Mouse (Mus musculus) brown adipose tissue, adult 24 weeks (tissue): ENCODE results near the gene Olfr656. TPM values are rescaled to one million over a fixed set of nuclear protein-coding genes. Genes with fewer than 3 reads are reported as not detected.

Source experiments
- H3K27ac ChIP-seq: fragments of 200-500 bp; replicated peaks from 2 replicates; pipeline ENCODE4 v1.5.1; 2012; ENCODE audit warnings: low read depth, mild to moderate bottlenecking, low read length
- H3K4me1 ChIP-seq: fragments of 200-500 bp; 2 replicates; pipeline ENCODE4 v1.6.1; 2012; ENCODE audit warnings: low read length, mixed read lengths; ENCODE audit not compliant: control insufficient read depth, insufficient read depth, insufficient read length
- H3K4me3 ChIP-seq: fragments of 200-500 bp; 2 replicates; pipeline ENCODE4 v1.5.1; 2012; ENCODE audit warnings: low read depth, mild to moderate bottlenecking, low read length, moderate library complexity; ENCODE audit not compliant: insufficient read depth
- polyA plus RNA-seq: library from polyadenylated mRNA; stranded (reverse); fragments of >200 nt; gene quantifications from 2 replicates; pipeline ENCODE4 v1.2.4, GENCODE M21; 2012; ENCODE audit not compliant: missing spikeins, insufficient read depth, insufficient read length

Gene Olfr656
- polyA plus RNA-seq = not detected in 2 replicates

GRCm38 (mm10) chr7:104613655-104614054 is at the start of gene Olfr656:
Gene Olfr656 (plus strand): TSS chr7:104613955.
- Histone ChIP-seq H3K4me3 (no peak within 1 kb of the TSS), H3K27ac (no peak within 1 kb of the TSS), H3K4me1 (no peaks in the 10 kb centered on the region)

- no peak within 1 kb of the TSS for H3K4me3 ChIP-seq
- H3K4me1 ChIP-seq = no peaks in the 10 kb centered on the region
- no peak within 1 kb of the TSS for H3K27ac ChIP-seq
Observed at GRCm38 (mm10) chr7:104577014-104577413, 36.7 kb upstream of the Olfr656 start, which contains the start of gene Olfr653. Gene Olfr653 (plus strand): TSS chr7:104577314.

GRCm38 (mm10) chr7:104580846-104581245 is 32.9 kb upstream of the Olfr656 start:
- Histone ChIP-seq H3K4me1 (no peaks in the 10 kb centered on the region), H3K4me3 (no peak overlapping the region), H3K27ac (no peak overlapping the region)

DNA sequence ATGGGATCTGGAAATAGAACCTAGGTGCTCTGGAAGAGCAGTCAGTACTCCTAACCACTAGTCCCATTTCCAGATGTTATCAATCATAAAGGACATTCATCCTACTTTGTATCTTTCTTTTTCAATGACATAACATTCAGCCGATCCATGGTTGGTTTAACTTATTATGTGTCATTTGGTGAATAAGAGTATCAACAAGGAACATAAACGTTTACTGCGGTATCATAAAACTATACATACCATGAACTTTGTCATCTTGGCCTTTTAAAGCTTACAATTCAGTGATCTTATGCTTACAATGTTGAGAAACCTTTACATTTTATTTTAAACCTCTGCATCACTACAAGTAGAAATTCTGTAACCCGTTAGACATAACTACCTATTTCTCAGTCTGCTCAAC is 32.3 kb upstream of the Olfr656 start:
- no peak overlapping the region for H3K27ac ChIP-seq

GRCm38 (mm10) chr7:104586725-104587124 is 27.0 kb upstream of the Olfr656 start, which contains the start of gene Olfr654:
Gene Olfr654 (plus strand): TSS chr7:104587025.
- Histone ChIP-seq H3K27ac (no peak within 1 kb of the TSS), H3K4me3 (no peak within 1 kb of the TSS), H3K4me1 (no peaks in the 10 kb centered on the region)

More for the DNA sequence above, 32.3 kb upstream of the Olfr656 start:
- Histone ChIP-seq H3K4me3 (no peak overlapping the region), H3K4me1 (no peaks in the 10 kb centered on the region)

DNA sequence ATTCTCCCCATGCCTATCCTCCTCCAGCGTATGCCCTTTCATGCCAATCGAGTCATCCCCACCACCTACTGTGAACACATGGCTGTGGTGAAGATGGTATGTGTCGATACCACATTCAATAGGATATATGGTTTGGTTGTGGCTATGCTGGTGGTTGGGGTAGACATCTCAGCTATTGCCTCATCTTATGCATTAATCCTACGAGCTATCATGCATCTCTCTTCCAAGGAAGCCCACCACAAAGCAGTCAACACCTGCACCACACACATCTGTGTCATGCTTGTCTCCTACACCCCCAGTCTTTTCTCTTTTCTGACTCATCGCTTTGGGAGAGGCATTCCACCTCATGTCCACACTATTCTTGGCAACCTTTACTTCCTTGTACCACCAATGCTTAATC is 25.5 kb upstream of the Olfr656 start:
- Histone ChIP-seq H3K4me3 (no peak overlapping the region), H3K27ac (no peak overlapping the region), H3K4me1 (no peaks in the 10 kb centered on the region)

GRCm38 (mm10) chr7:104601679-104602078 is 12.1 kb upstream of the Olfr656 start, which contains the start of gene Olfr655:
Gene Olfr655 (minus strand): TSS chr7:104601779.
- H3K27ac ChIP-seq = no peak within 1 kb of the TSS
- H3K4me1 ChIP-seq = no peaks in the 10 kb centered on the region
- no peak within 1 kb of the TSS for H3K4me3 ChIP-seq

GRCm38 (mm10) chr7:104603173-104603572 is 10.6 kb upstream of the Olfr656 start:
- H3K27ac ChIP-seq = no peak overlapping the region
- no peak overlapping the region for H3K4me3 ChIP-seq
- no peaks in the 10 kb centered on the region for H3K4me1 ChIP-seq

DNA sequence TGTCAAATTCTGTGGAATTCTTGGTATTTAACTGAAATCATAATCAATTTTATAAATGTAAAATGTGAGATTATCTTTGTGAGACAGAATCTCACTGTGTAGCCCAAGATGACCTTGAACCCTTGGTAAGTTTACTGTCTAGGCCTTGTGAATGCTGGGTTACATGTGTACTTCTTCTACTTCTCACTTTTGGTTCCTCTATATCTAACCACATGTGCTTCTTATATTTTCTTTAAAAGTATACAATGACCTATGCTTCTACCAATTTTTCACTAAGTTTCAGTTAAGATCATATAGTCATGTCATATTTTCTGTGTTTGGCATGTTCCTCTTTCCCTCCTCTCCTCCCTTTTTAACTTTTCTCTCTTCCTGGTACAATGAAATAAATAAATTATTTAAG is 9.0 kb upstream of the Olfr656 start:
- Histone ChIP-seq H3K27ac (no peak overlapping the region), H3K4me1 (no peaks in the 10 kb centered on the region), H3K4me3 (no peak overlapping the region)

- Histone ChIP-seq H3K27ac (no peak within 1 kb of the TSS), H3K4me3 (no peak within 1 kb of the TSS), H3K4me1 (no peaks in the 10 kb centered on the region)
Observed at GRCm38 (mm10) chr7:104624494-104624893, 10.7 kb downstream of the Olfr656 start, which contains the start of gene Olfr657. Gene Olfr657 (plus strand): TSS chr7:104624794.

GRCm38 (mm10) chr7:104646841-104647482 is 33.2 kb downstream of the Olfr656 start, which contains the start of gene Olfr658:
Gene Olfr658 (minus strand): TSS chr7:104647305.
- no peak within 1 kb of the TSS for H3K4me3 ChIP-seq
- H3K27ac ChIP-seq = no peak within 1 kb of the TSS

GRCm38 (mm10) chr7:104666453-104666852 is 52.7 kb downstream of the Olfr656 start, which contains the start of gene Olfr659:
Gene Olfr659 (plus strand): TSS chr7:104666753.
- H3K4me1 ChIP-seq = no peaks in the 10 kb centered on the region
- H3K4me3 ChIP-seq = no peak within 1 kb of the TSS
- H3K27ac ChIP-seq = no peak within 1 kb of the TSS

More at GRCm38 (mm10) chr7:104646841-104647482, 33.2 kb downstream of the Olfr656 start, which contains the start of gene Olfr658:
- no peaks in the 10 kb centered on the region for H3K4me1 ChIP-seq

Other genes with a start within 250 kb of the Olfr656 start
- gene Trim30b, start 244.1 kb upstream of the Olfr656 start, polyA plus RNA-seq = not detected in 2 replicates
- gene Trim30c, start 213.1 kb upstream of the Olfr656 start, polyA plus RNA-seq = 0.92 TPM in 1 of 2 replicates, not detected in the other
- 4.0 and 5.3 TPM in 2 replicates for gene Trim30a, start 148.8 kb upstream of the Olfr656 start, polyA plus RNA-seq
- gene Trim30d, start 106.1 kb upstream of the Olfr656 start, polyA plus RNA-seq = 1.5 and 1.9 TPM in 2 replicates
- not detected in 2 replicates for gene Olfr651, start 63.8 kb upstream of the Olfr656 start, polyA plus RNA-seq
- gene Olfr652, start 53.1 kb upstream of the Olfr656 start, polyA plus RNA-seq = not detected in 2 replicates
- not detected in 2 replicates for gene Olfr653, start 36.6 kb upstream of the Olfr656 start, polyA plus RNA-seq
- not detected in 2 replicates for gene Olfr654, start 26.9 kb upstream of the Olfr656 start, polyA plus RNA-seq
- not detected in 2 replicates for gene Olfr655, start 12.2 kb upstream of the Olfr656 start, polyA plus RNA-seq
- gene Olfr657, start 10.8 kb downstream of the Olfr656 start, polyA plus RNA-seq = not detected in 2 replicates
- gene Olfr658, start 33.4 kb downstream of the Olfr656 start, polyA plus RNA-seq = not detected in 2 replicates
- not detected in 2 replicates for gene Olfr659, start 52.8 kb downstream of the Olfr656 start, polyA plus RNA-seq
- gene Olfr661, start 72.5 kb downstream of the Olfr656 start, polyA plus RNA-seq = not detected in 2 replicates
- gene Usp17le, start 163.5 kb downstream of the Olfr656 start, polyA plus RNA-seq = not detected in 2 replicates
- not detected in 2 replicates for gene Usp17lb, start 228.6 kb downstream of the Olfr656 start, polyA plus RNA-seq
- gene Usp17la, start 243.1 kb downstream of the Olfr656 start, polyA plus RNA-seq = not detected in 2 replicates